Mouse (Mus musculus) bone marrow, adult 2 months (tissue): Measurements from ENCODE around the gene Med13l. TPM values are rescaled to one million over a fixed set of nuclear protein-coding genes. Genes with fewer than 3 reads are reported as not detected.

Experiments used
- H3K27ac ChIP-seq: fragments of 200-500 bp; 2 replicates; pipeline ENCODE4 v1.5.1; 2012; ENCODE audit warnings: low read depth, mild to moderate bottlenecking, control low read depth, inconsistent platforms, low read length; ENCODE audit not compliant: control insufficient read depth, poor library complexity, insufficient read depth
- H3K4me1 ChIP-seq: fragments of 200-500 bp; 2 replicates; pipeline ENCODE4 v1.6.1; 2011; ENCODE audit warnings: low read length; ENCODE audit not compliant: control insufficient read depth, insufficient read depth
- H3K4me3 ChIP-seq: fragments of 200-500 bp; replicated peaks from 2 replicates; pipeline ENCODE3; 2011; ENCODE audit warnings: mild to moderate bottlenecking, low read depth, low read length, control low read depth; ENCODE audit not compliant: control insufficient read depth
- CTCF ChIP-seq: fragments of 200-500 bp; IDR thresholded peaks from 2 replicates; pipeline ENCODE4 v1.5.1; 2011; ENCODE audit warnings: low read length, control low read depth; ENCODE audit not compliant: control insufficient read depth, insufficient read depth
- POLR2A ChIP-seq: fragments of 200-500 bp; IDR thresholded peaks from 2 replicates; pipeline ENCODE4 v1.6.1; 2011; ENCODE audit warnings: low read depth, mild to moderate bottlenecking, control low read depth, low read length, borderline replicate concordance; ENCODE audit not compliant: control insufficient read depth
- WGBS: fragments of 180-500 bp; shearing (Covaris S2); methylation state at CpG from one replicate; pipeline ENCODE4 v1.1.7; 2018; 5-methylcytosine and 5-hydroxymethylcytosine counted together
- polyA plus RNA-seq: library from polyadenylated mRNA; stranded (reverse); fragments of >200 nt; gene quantifications from 2 replicates; pipeline ENCODE4 v1.2.4, GENCODE M21; 2011; ENCODE audit warnings: low replicate concordance; ENCODE audit not compliant: missing spikeins, insufficient read depth, insufficient read length

Med13l gene
- polyA plus RNA-seq, 1 experiment, result 32.9 TPM

DNA sequence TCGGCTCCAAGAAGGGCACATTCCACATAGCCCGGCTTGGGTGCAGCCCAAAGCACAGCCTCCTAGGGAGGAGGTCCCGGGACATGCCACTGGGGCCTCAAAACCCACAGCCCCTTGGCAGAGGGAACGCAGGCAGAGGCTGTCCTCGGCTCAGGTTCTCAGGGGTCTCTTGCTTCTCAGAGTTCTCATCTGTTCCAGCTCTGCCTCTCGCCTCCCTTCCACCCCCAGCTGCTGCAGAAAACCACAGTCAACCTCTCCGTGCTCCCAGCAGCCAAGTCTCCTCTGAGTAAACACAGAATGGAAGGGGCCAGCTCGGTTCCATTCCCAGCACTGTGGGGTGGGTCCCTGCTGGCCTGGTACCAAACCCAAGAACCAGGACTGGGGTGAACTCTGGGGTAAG is 25.3 kb upstream of the Med13l start:
- TF ChIP-seq CTCF, result no peak
- no peak for TF ChIP-seq POLR2A
- no peak overlapping the region for H3K27ac ChIP-seq
- WGBS, result 72% methylated on average over 8 of the region's 8 CpGs
- no peaks in the 10 kb centered on the region; the same call in 1 of the 2 replicates for H3K4me1 ChIP-seq
- no peak overlapping the region for H3K4me3 ChIP-seq

DNA sequence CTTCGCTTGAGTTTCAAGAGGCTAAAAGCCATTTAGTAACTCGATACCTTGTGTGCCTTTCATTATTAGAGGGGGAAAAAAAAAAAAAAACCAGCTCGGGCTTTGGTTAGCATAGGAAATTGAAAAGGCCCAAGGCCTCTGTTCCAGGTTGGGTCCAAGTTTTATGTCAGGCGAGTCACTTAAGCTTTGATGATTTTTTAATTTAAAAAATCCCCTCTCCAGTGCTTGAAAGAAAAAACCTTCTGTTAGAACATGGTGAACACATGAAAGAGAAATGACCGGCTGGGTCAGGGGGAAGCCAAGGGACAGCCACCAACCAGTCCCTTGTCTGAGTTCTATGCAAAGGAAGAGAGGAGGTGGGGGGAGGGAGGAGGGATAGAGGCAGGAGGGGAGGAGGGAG is 22.0 kb upstream of the Med13l start:
- H3K27ac ChIP-seq, result no peak overlapping the region
- 75% methylated on average over 5 of the region's 5 CpGs for WGBS
- TF ChIP-seq CTCF (no peak), POLR2A (no peak)
- H3K4me3 ChIP-seq, result no peak overlapping the region
- no peaks in the 10 kb centered on the region; the same call in 1 of the 2 replicates for H3K4me1 ChIP-seq

DNA sequence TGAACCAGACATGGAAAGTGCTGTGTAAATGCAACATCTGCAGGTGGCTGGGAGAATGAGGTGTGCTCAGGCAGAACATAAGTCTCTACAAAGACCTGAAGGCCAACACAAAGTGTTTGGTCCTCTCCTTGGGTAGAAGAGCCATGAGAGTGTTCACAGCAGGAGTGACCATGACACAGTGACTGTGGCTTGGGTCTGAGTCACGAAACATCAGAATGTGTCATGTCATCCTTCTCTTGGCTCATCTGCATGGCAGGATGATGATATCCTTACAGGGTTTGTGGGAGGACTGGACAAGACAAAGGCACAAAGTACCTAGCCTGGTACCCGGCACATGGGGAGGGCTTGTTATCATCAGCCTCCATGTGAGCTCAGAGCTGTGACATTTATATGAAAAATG is 16.7 kb upstream of the Med13l start:
- Histone ChIP-seq H3K27ac (no peak overlapping the region), H3K4me3 (no peak overlapping the region), H3K4me1 (no peaks in the 10 kb centered on the region; the same call in 1 of the 2 replicates)
- 81% methylated on average over 2 of the region's 2 CpGs for WGBS
- TF ChIP-seq POLR2A, result no peak
- TF ChIP-seq CTCF, result no peak

DNA sequence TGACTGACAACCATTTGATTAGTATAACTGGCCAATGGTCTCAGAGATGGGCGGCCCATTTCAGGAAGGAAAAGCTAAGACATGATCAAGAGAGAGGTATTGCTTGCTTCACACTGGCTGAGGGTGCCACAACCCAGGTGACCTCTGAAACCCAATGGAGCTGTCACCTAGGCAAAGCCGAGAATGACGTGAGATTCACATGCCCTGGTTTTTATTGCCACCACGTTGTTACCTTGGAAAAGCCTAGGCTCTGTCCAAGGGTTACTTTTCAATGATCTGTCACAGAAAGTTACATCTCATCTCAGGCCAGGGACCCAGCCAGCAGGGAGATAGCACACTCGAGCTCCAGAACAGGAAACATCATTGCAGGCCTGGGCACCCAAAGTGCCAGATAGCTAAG is 10.0 kb upstream of the Med13l start:
- whole genome bisulfite sequencing, result 61% methylated on average over 5 of the region's 5 CpGs

DNA sequence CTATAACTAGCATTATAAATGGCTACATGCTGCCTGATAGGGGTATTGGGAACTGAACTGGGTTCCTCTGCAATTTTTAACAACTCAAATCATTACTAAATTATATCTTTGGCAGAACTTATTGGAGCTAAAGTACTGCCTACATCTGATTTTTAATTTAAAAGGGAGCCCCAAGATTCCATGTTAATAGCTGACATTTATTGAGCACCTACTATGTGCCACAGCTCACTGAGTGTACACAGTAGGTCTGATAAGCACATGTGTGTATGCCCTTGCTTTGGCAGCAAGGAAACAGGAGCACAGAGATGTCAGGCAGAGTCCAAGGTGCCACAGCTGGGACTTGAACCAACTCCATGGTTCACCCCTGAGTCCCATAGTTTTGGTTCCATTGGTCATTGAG is 7.2 kb upstream of the Med13l start:
- Histone ChIP-seq H3K4me1 (no peaks in the 10 kb centered on the region), H3K27ac (no peak overlapping the region), H3K4me3 (no peak overlapping the region)
- TF ChIP-seq CTCF, result no peak
- no peak for TF ChIP-seq POLR2A

More for the DNA sequence above, 10.0 kb upstream of the Med13l start:
- Histone ChIP-seq H3K4me1 (no peaks in the 10 kb centered on the region), H3K4me3 (no peak overlapping the region), H3K27ac (no peak overlapping the region)
- TF ChIP-seq POLR2A (no peak), CTCF (no peak)

DNA sequence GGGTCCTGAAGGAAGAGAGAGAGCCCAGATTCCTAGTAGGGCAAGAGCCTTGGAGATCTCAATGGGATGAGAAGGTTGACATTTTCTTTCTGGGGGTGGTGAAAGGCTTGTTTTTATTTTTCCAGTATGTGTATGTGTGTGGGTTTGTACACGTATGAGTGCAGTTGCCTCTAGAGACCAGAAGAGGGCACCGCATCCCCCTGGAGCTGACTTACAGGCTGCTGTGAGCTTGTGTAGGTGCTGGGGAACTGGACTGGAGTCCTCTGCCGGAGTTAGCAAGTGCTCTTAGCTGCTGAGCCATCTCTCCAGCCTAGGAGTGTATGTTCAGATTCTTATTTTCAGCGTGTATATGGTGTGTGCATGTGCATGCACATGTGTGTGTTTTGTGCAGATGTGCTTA is 5.2 kb upstream of the Med13l start:
- 94% methylated on average over 4 of the region's 4 CpGs for WGBS
- Histone ChIP-seq H3K4me1 (no peaks in the 10 kb centered on the region; the same call in 1 of the 2 replicates), H3K4me3 (no peak overlapping the region), H3K27ac (no peak overlapping the region)
- TF ChIP-seq POLR2A (no peak), CTCF (peak; percentile 39; the same call in 1 of the 2 replicates)

DNA sequence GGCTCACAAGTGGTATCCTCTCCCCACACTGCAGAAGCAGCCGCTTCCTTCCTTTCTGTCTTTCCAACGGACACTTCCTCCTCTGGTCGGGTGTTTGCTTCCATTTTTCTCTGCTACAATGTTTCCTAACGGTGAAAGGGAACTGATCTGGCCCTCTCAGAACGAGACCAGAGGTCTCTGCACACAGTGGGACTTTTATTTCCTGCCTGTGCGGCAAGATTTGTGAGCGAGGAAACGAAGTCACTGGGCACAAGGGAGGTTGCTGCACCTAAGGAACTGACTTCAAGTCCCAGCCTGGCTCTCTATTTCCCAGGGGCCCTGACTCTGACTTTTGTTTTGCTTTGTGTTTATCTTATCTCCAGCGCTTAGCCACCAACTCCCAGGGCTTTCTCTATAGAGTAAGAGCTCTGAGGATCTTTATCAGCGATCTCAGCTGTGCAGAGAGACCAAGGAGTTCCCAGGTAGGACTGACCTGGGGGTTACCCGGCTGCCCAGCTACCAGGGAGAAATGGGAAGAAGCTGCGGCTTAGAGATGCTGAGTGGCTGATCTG is 4.0 kb upstream of the Med13l start:
- Histone ChIP-seq H3K4me3 (peak overlapping the region; percentile 43), H3K4me1 (no peaks in the 10 kb centered on the region; the same call in 1 of the 2 replicates), H3K27ac (peak overlapping the region; percentile 23; the same call in 1 of the 2 replicates)
- TF ChIP-seq POLR2A (no peak), CTCF (no peak)
- WGBS, result 2% methylated on average over 12 of the region's 12 CpGs

DNA sequence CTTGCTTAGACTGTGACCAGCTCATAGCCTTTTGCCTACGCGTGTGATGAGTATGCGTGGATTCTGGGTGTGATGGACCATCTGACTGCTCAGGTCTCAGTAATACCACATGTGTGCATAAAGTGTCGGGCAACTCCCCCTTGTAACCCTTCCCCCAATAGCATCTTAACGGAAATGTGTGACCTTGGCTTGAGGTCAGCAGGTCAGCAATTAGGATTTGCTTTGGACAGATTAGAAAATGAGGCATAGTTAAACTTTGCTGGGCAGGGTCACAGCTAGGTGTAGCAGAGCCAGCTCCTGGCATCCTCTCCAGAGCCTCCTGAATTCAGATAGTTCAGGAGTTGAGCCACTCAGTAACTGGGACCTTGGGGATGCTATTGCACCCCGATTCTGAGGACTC is 1.6 kb upstream of the Med13l start:
- H3K4me1 ChIP-seq, result peaks cover 3% of the 10 kb centered on the region
- TF ChIP-seq CTCF (no peak), POLR2A (no peak)
- 75% methylated on average over 6 of the region's 6 CpGs for WGBS
- no peak overlapping the region for H3K4me3 ChIP-seq
- H3K27ac ChIP-seq, result no peak overlapping the region
